Mouse (Mus musculus) forebrain, embryonic 16.5 days (tissue): ENCODE measurements around the gene Cacna1c. TPM values are rescaled to one million over a fixed set of nuclear protein-coding genes. Genes with fewer than 3 reads are reported as not detected.
A peak's percentile ranks its signal among the peaks of the same experiment; 100 is the strongest.

Experiments used
- ATAC-seq: fragments of 200-750 bp; cut with Nextera tagmentation; 2 replicates; pipeline ENCODE4 v1.8.0; 2017; ENCODE audit warnings: mild to moderate bottlenecking, moderate library complexity
- H3K27ac ChIP-seq: fragments of 300-500 bp; sonication (generic); 2 replicates; pipeline ENCODE4 v1.5.1; 2014; ENCODE audit warnings: low read length, control low read depth
- H3K27me3 ChIP-seq: fragments of 300-500 bp; sonication (generic); replicated peaks from 2 replicates; pipeline ENCODE4 v1.6.1; 2014; ENCODE audit warnings: low read length; ENCODE audit not compliant: control insufficient read depth, insufficient read depth
- H3K36me3 ChIP-seq: fragments of 300-500 bp; sonication (generic); 2 replicates; pipeline ENCODE4 v1.6.1; 2014; ENCODE audit not compliant: control insufficient read depth, insufficient read depth
- H3K4me1 ChIP-seq: fragments of 300-500 bp; sonication (generic); replicated peaks from 2 replicates; pipeline ENCODE4 v1.6.1; 2014; ENCODE audit warnings: low read length; ENCODE audit not compliant: control insufficient read depth, insufficient read depth
- H3K4me2 ChIP-seq: fragments of 300-500 bp; sonication (generic); 2 replicates; pipeline ENCODE4 v1.6.1; 2014; ENCODE audit warnings: mild to moderate bottlenecking, low read length, control low read depth
- H3K4me3 ChIP-seq: fragments of 300-500 bp; sonication (generic); replicated peaks from 2 replicates; pipeline ENCODE4 v1.5.1; 2014; ENCODE audit warnings: mild to moderate bottlenecking, low read length, control low read depth
- H3K9ac ChIP-seq: fragments of 300-500 bp; sonication (generic); replicated peaks from 2 replicates; pipeline ENCODE4 v1.6.1; 2014; ENCODE audit warnings: low read depth, low read length, control low read depth
- H3K9me3 ChIP-seq: fragments of 300-500 bp; sonication (generic); 2 replicates; pipeline ENCODE4 v1.6.1; 2016; ENCODE audit warnings: low read length; ENCODE audit not compliant: control insufficient read depth
- WGBS: fragments of 180-500 bp; shearing (Covaris S2); extraction: QIAGEN DNeasy Blood & Tissue Kit; methylation state at CpG from one replicate; pipeline ENCODE4 v1.1.7; 2014; 5-methylcytosine and 5-hydroxymethylcytosine counted together
- polyA plus RNA-seq: library from polyadenylated mRNA; unstranded; fragments of >200 nt; fragmentation: Nextera tagmentation; extraction: Ambion mirVana; gene quantifications from 2 replicates; pipeline ENCODE4 v1.2.1, GENCODE M21; 2015

Cacna1c gene
- polyA plus RNA-seq, 1 experiment from 2014 or later, result 9.8 TPM

DNA sequence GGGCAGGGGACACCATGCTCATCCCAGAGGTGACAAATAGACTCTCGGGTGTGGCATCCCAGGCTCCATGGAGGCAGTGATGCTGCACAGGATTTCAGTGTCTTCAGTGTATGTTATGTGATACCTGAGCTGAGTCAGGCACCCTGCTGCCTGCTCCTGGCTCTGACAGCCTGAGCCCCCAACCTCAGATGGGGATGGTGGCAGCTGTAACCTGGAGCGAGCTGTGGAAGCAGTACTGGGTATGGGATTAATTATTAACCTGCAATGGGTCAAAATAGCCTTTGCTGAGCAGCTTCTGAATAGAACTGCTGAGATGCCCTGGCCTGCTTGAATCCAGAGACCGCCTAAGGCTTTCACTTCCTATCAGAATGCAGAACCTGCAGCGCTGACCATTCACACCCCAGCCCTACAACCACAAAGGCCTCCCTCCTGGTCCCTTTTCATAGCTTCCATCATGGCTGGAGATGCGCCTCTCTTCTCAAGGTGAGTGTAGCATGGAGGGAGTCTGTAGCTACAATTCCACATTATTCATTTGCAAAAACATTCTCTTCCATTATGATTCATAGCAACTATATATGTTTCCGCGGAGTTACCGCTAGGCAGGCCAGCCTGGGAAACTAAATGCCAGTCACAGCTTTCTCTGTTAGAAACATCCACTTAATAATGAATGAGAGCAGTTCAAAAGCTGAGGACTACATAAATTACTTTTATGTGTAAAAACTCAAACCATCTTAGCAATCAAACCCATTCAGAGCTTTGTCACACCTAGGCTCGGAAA, 206.0 kb downstream of the Cacna1c start:
- H3K9me3 ChIP-seq, result no peaks in the 10 kb centered on the region
- no peaks in the 10 kb centered on the region for H3K36me3 ChIP-seq
- WGBS, result 76% methylated on average over 9 of the region's 9 CpGs
- no peak overlapping the region; the same call in 1 of the 2 replicates for H3K27ac ChIP-seq
- no peak overlapping the region for H3K9ac ChIP-seq
- no peaks in the 10 kb centered on the region for H3K27me3 ChIP-seq
- peaks cover 6% of the 10 kb centered on the region; the same call in 1 of the 2 replicates for H3K4me1 ChIP-seq
- H3K4me2 ChIP-seq, result no peak overlapping the region
- no peak overlapping the region for H3K4me3 ChIP-seq
- ATAC-seq, result no peak

DNA sequence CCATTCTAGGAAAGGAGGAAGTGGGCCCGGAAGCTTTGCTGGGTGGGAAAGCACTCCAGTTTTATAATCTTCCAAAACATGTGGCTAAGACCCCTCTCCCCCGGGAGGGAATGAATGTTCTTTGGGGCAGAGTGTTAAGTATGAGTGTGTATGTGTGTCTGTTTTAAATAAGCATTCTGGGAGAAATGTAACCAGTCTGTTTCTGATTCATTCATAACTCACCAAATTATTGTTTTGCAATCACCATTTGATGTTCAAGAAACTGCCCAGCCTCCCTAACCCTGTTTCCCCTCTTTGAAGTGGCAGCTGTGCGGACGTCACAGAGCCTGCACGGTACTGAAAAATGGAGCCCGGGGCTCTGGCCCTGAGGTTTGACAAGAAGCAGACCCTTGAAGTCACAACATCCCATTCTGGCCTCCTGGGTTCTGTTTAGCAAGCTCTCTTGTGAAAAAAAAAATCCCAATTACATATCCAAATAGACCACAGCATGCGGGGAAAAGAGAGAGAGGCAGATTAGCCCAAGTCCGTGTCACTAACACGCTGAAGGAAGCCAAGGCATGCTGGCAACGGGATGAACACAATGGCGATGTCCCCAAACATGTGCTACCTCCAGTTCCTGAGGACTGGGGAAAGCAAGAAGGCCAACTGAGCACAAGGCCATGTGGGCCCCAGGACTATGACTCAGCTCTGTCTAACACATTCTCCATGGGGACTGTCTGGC, 211.9 kb downstream of the Cacna1c start:
- H3K9me3 ChIP-seq, result no peaks in the 10 kb centered on the region
- H3K4me3 ChIP-seq, result no peak overlapping the region
- H3K36me3 ChIP-seq, result no peaks in the 10 kb centered on the region
- H3K9ac ChIP-seq, result no peak overlapping the region
- H3K27ac ChIP-seq, result 0 out of 2 replicates have a peak overlapping the region, but pooled peaks have one; percentile 22
- no peaks in the 10 kb centered on the region for H3K27me3 ChIP-seq
- peaks cover 25% of the 10 kb centered on the region for H3K4me1 ChIP-seq
- WGBS, result 44% methylated on average over 11 of the region's 11 CpGs
- no peak overlapping the region for H3K4me2 ChIP-seq
- ATAC-seq, result no peak

DNA sequence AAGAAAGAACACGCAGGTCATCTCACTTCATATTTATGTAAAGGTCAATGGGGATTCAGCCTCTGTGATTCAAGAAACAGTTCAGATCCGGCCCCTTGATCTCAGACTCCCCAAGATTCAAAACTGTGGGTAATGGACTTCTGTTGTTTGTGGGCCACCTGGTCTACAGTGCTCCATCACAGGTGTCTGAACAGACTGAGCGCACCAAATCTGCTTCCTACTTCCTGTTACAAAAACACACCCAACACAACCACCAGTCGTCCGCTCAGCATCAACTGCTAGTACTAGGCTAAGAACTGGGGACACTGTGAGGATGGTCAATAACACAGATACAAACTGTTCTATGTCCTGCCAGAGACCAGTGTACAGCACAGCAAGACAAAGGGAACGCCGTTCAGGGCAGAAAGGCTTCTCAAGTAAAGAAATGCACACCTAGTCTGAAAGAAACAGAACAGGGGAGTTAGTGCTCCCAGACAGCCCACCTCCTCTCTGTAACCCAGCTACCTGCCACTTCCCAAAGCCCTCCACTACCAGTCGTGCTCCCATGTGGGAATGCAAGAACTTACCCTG, 212.7 kb downstream of the Cacna1c start:
- no peaks in the 10 kb centered on the region for H3K36me3 ChIP-seq
- 83% methylated on average over 8 of the region's 8 CpGs for WGBS
- H3K9me3 ChIP-seq, result no peaks in the 10 kb centered on the region
- H3K4me2 ChIP-seq, result no peak overlapping the region
- H3K27me3 ChIP-seq, result no peaks in the 10 kb centered on the region
- H3K9ac ChIP-seq, result no peak overlapping the region
- peaks cover 24% of the 10 kb centered on the region for H3K4me1 ChIP-seq
- no peak overlapping the region for H3K4me3 ChIP-seq
- ATAC-seq, result no peak
- H3K27ac ChIP-seq, result no peak overlapping the region

DNA sequence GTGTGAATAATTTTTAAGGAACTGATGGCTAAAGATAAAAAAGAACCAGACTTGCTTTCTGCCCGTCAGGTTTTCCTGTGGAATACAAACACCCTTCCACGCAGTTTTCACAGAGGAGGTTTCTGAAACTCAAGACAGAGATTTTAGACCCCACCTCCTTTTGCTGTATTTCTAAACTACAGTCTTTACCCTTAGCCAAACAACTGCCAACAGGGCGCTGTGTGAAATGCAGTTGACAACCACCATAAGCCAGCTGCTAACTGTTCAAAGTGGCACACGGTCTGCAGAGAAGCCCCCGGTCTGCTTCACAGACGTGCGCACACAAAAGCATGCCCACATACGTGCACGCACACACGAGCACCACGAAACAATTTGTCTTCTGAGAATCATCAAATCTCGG, 216.0 kb downstream of the Cacna1c start:
- H3K27me3 ChIP-seq, result no peaks in the 10 kb centered on the region
- 61% methylated on average over 12 of the region's 12 CpGs for WGBS

DNA sequence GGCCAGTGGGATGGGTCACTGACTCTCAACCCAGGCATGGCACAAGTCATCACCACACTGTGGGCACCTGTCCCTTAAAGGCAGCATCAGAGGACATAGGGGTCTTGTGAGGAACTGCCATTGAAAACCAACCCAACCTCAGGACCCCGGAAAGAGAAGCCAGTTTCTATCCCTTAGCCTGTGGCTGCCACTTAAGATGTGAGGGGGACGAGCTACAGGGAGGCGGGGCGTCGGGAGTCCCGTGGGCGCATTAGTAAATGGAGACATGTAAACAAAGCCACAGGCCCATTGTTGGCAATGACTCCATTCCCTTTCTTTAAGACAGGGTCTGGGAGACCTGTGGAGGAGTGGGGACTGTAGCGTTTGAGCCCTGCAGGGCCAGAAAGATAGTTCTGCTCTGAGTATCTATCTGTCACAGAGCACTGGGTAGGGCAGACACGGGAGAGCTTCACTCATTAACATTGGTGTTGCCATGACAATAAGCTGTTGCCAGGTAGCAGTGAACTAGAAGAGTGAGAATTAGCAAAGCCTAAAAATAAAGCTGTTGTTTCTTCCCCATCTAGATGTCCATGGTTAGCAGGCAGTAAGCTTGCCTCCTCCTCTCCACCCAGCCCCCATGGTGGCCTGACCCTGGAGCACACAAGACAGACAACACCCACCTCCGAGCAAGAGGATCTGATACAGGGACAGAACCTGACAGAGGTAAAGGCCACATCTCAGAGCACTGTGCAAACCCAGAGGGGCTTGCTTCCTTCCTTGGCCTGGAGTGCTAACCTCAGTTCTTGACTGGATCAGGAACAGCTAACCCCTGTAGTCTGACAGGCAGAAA, 218.6 kb downstream of the Cacna1c start:
- ATAC-seq, result peak; percentile 92
- no peaks in the 10 kb centered on the region for H3K27me3 ChIP-seq
- peak overlapping the region; percentile 72 for H3K27ac ChIP-seq
- H3K9ac ChIP-seq, result peak overlapping the region; percentile 35; the same call in 1 of the 2 replicates
- no peaks in the 10 kb centered on the region for H3K9me3 ChIP-seq
- peaks cover 30% of the 10 kb centered on the region for H3K4me1 ChIP-seq
- H3K36me3 ChIP-seq, result no peaks in the 10 kb centered on the region
- 0 out of 2 replicates have a peak overlapping the region, but pooled peaks have one; percentile 17 for H3K4me3 ChIP-seq
- peak overlapping the region; percentile 40 for H3K4me2 ChIP-seq
- WGBS, result 13% methylated on average over 10 of the region's 10 CpGs

More for the DNA sequence above, 216.0 kb downstream of the Cacna1c start:
- Histone ChIP-seq H3K4me3 (no peak overlapping the region), H3K9me3 (no peaks in the 10 kb centered on the region), H3K9ac (no peak overlapping the region), H3K4me1 (peaks cover 44% of the 10 kb centered on the region), H3K36me3 (no peaks in the 10 kb centered on the region), H3K4me2 (no peak overlapping the region), H3K27ac (no peak overlapping the region)
- no peak for ATAC-seq

DNA sequence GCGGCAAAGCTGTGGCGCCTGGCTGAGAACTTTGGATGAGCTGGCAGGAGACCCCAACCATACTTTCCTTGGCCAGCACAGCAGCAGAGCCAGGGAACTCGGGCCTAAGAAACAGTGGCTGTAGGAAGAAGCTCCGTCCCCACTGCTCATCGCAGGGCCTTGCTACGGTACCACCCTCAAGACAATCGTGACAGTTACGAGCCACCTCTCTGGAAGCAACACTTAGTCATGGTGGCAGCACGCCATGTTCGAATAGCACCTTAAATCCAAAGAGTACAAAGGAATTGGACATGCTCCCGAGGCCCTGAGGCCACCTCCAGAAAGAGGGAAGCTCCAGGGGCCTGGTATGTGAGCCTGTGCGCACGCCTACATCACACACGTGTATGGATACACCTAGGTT, 219.6 kb downstream of the Cacna1c start:
- ATAC-seq, result no peak
- Histone ChIP-seq H3K4me1 (peaks cover 30% of the 10 kb centered on the region), H3K9ac (no peak overlapping the region), H3K36me3 (no peaks in the 10 kb centered on the region), H3K9me3 (no peaks in the 10 kb centered on the region), H3K4me2 (no peak overlapping the region), H3K27me3 (no peaks in the 10 kb centered on the region), H3K27ac (no peak overlapping the region; the same call in 1 of the 2 replicates), H3K4me3 (no peak overlapping the region)
- 79% methylated on average over 14 of the region's 14 CpGs for WGBS

DNA sequence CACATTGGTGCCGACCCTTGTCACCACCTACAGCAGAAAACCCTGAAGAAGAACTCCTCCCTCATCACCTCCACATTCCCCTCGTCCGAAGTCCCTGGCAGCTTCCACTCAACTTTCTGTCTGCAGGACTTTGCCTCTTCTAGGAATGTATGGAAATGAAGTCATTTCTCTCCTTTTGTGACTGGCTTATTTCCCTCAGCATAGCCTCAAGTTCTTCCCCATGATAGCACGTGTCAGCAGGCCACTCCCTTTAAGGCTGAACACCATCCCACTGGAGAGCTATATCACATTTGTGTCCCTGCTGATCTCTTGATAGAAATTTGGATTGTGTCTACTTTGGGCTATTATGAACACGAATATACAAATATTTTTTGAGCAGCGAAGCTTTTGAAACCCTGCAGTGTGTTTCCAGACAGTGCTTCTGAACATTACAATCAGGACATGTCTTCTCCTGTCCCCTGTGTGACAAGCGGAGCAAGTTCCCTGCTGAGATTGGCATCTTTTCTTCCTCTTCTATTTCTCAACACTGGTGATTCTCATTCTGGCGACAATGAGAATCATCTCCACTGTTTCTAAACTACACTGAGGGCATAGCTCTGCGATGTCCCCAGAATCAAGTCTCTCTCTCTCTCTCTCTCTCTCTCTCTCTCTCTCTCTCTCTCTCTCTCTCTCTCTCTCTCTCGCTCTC, 224.2 kb downstream of the Cacna1c start:
- H3K9me3 ChIP-seq, result no peaks in the 10 kb centered on the region
- H3K36me3 ChIP-seq, result no peaks in the 10 kb centered on the region
- H3K9ac ChIP-seq, result no peak overlapping the region
- no peak overlapping the region for H3K4me3 ChIP-seq
- H3K27me3 ChIP-seq, result no peaks in the 10 kb centered on the region
- no peak overlapping the region for H3K4me2 ChIP-seq
- H3K27ac ChIP-seq, result no peak overlapping the region
- WGBS, result 69% methylated on average over 9 of the region's 10 CpGs
- H3K4me1 ChIP-seq, result peaks cover 9% of the 10 kb centered on the region
- no peak for ATAC-seq

DNA sequence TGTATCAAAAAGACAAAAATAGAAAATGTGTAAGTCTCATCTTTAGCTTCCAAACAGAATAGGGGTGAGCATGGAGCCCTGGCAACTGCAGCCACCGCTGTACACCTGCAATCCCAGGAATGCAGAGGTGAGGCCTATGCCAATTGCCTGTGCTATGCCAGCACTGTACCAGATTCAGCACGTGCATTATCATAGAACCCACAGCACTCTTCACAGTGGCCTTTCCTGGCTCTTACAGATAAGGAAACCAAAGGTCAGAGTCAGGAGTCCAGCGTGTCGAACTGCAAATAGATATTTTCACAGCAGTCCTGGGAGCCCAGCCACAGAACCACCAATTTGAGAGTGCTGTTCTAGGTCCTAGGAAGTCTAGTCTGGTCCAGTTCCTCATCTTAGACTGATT, 227.4 kb downstream of the Cacna1c start:
- Histone ChIP-seq H3K4me2 (no peak overlapping the region), H3K9ac (no peak overlapping the region), H3K9me3 (no peaks in the 10 kb centered on the region), H3K27me3 (no peaks in the 10 kb centered on the region), H3K27ac (no peak overlapping the region), H3K4me3 (no peak overlapping the region), H3K36me3 (no peaks in the 10 kb centered on the region), H3K4me1 (peaks cover 7% of the 10 kb centered on the region)
- ATAC-seq, result no peak
- 89% methylated on average over 4 of the region's 4 CpGs for WGBS
